Mouse (Mus musculus): ENCODE results near the gene 1700020N01Rik.

Gene 1700020N01Rik

GRCm38 (mm10) chr10:21605011-21605571 is 12.1 kb downstream of the 1700020N01Rik start:
- peak; percentile 66 to 77 for DNase-seq

- DNase-seq, result no peak
Measured at GRCm38 (mm10) chr10:21605601-21606000, 12.7 kb downstream of the 1700020N01Rik start.

DNA sequence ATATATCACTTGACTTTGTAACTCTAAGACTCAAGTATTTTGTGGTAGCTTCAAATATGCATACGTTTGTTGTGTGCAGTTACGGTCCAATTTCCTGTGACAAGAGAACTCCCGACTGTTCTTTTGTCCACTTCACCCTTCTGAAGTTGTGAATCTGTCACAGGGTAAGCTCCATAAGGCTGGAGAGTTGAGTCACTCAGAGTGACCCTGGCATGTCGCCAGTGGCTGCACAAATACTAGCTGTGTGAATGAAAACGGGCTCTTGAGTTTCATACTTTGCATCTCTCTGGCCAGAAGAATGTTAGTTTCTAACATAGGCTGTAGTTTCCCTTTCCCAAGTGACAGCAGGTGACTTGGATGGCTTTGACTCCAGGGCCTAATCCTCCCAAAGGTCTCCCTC is 14.0 kb downstream of the 1700020N01Rik start:
- peak; percentile 39 to 59 for DNase-seq

DNA sequence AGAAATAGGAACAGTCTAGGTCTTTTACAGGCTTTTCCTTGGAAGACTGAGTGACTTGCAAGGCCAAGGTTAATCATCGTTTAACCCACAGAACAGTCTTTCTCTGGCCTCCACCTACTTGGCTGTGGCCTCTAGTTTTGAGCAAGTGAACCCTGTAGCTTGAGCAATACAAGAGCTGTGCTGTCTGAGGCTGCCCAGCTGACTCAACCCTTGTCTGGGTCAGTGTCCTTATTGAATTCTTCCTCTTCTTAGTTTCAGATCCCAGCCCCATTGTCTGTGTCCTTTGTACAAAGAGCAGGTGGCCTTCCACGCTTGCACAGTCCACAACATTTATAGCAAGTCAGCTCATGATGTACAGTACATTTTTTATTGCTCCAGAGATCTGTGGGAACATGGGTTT is 16.6 kb downstream of the 1700020N01Rik start:
- DNase-seq, result peak in 1 of 2 experiments; percentile 32

DNA sequence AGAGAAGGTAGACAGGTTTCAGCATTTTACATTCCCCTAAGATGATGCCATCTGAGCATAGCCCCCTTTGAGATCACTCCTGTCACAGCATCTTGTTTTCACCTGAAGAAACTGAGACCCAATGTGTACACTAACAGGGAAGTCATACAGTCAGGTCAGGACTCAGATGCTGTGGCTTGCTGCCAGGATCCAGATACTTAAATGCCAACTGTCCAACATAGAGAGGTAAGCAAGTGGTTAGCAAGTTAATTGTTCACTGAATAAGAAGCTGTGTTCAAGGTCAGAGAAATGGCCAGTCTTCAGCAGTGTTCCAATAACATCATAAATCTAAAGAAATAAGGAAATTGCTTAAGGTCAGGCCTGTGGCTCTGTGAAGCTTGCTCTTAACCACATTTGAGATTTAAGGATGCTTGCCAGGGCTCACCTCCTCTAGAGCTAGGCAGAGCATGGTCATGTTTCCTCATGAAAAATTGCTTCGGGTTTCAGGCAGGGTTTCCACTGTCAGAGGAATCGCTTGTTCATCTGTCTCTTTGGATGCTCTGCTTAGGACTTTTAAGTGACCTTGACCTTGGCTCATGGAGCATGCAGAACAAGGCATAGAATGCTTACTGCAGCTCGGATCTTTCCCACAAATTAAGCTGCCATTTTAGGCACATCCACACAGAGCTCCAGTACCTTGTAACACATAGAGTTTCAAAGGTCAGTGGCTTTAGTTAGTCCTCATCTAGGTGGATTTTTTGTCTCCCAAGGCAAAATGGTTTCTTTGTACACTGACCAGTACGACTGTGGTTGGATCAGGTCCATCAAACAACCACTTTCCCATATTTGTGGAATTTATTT is 20.3 kb downstream of the 1700020N01Rik start:
- peak; percentile 32 to 68 for DNase-seq

GRCm38 (mm10) chr10:21614520-21614919 is 21.6 kb downstream of the 1700020N01Rik start:
- no peak for DNase-seq

DNA sequence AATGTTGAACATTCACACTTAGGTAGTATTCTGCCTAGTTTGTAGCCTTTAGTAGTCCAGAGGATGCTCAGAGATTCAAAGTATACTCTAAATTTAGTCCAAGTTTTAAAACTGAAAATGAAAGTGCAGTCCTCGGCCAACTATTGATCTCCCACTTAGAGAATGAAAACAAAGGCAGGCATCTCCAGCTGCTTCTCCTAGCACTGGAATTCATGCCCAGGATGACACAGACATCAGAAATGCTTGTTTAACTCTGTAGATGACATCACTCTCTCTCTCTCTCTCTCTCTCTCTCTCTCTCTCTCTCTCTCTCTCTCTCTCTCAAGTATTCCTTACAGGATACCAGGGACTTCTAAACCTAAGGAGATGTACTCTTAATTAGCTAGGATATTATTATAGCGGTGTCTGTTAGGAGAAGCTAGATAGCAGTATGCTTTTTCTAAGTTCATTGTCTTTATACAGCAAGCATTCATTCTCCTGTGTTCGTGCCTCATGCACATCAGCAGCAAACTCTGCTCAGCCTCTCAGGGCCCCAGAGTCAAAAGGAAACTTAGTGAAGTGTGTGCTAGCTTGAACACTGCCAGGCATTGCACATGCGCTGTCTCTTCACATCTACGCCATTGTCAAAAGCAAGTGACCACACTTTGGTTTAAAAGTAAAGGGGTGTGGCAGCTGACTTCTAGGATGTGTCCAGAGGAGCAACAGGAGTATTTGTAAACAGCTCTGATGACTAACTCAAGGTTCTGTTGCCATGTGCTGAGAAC is 26.0 kb downstream of the 1700020N01Rik start:
- DNase-seq, result no peak

GRCm38 (mm10) chr10:21622065-21622464 is 29.1 kb downstream of the 1700020N01Rik start:
- no peak for DNase-seq

DNA sequence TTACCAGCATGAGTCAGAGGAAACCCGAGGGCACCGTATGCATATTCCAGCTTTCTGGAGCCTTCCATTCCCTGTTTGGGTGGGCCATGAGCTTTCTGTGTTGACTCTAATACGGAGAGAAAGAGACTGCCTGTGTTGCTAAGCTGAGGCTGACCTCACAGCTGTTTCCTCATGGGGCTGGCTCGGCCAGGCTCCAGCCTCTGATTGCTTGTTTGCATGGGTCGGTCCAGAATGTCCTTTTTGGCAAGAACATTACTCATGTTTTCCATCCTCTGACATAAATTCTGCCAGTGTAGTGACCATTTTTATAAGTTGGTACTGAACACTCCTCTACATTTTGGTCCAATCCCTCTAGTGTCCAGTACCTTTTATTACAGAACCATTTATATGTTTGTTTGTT is 35.6 kb downstream of the 1700020N01Rik start:
- DNase-seq, result peak; percentile 58 to 73

DNA sequence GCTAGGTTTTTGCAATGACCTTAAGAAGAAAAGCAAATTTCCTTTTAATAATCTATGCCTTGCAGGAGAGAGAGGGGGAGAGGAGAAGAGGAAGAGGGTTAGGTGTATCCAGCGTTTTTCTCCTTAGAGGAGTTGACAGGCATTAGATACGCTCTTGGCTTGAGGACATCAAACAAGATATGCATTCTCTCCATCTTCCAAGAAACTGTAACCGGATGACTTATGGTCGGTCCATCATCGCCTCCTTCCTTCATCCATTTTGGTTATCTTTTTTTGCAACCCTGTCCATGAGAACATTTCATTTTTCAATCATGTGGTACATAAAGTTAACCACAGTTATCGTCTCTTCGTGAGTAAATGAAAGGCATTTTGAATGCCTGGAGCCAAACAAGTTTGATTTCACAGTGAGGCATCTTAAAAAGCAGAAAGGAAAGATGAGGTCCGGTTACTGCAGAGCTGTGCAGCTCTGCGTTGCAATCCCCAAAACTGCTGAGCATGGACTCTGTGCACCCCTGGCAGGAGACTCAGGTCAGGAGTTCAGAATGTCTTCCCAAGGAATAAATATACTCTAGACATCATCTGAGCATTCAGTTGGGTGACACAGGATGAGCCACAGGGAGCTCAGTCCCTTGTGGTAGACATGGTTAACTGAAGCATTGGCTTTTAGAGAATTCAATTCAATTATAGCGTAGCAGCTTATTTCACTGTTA is 36.2 kb downstream of the 1700020N01Rik start:
- no peak for DNase-seq

DNA sequence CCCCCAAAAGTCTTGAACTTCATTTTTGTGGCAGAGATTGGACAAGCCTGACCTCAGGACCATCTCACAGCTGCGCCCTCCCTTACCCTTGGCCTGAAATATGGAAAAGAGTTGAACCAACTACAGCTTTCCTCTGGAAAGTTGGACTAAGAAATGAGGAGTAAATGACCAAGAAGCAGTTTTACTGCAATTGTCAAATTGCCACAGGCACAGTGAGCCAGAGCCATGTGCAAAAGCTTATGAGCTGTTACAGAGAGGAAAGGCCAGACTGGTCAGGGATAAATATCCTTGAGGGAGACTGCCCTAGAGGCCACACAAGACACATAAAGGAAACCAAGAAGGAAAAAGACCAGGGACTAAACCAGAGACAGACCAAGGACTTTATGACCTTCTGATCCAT is 38.5 kb downstream of the 1700020N01Rik start:
- peak; percentile 34 to 55 for DNase-seq

DNA sequence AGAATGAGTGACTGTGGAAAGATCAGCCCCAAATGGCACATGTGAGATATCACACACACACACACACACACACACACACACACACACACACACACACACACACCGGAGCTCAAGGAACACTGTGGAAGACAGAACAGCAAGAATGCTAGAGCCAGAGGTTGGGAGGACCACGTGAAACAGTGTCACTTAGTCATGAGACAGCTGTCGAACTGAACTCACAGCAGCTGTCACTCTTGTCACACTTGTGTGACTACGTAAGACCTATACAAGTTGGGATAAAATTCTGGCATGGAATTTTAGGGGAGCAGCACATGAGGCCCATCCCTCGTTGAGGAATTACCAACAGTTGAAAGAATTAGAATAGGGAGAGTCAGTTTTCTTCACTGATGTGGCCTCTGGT is 39.7 kb downstream of the 1700020N01Rik start:
- no peak for DNase-seq

DNA sequence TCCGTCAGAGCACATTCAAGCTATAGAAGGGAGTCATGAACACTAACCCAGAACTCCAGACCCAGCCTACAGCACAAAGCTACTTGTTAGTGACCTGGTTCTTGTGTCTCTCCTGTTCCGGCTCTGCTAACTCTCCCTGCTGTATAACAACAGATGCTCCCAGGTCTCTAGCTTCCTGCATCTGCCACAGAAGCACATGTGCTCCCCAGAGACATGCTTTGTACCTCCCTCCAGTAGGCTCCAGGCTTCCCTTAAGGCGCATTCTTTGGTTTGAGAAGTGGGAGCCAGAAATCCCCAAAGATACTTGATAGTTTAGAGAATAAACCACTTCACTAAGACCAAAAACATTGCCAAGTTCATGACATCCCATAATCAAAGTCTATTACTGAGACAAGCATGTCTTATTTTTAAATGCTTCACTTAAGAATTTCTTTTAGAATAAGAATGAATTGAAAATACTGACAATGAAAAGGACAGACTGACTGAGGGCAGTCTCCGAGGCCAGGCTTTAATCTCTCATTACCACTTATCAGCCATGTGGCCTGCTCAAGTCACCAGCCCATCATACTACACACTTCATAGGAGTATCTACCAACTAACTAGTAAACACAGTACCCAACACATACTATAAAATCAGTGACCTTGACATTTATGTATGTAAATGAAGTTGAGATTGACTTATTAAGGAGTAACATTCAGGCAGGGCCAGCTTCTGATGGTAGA is 43.2 kb downstream of the 1700020N01Rik start:
- no peak for DNase-seq

DNA sequence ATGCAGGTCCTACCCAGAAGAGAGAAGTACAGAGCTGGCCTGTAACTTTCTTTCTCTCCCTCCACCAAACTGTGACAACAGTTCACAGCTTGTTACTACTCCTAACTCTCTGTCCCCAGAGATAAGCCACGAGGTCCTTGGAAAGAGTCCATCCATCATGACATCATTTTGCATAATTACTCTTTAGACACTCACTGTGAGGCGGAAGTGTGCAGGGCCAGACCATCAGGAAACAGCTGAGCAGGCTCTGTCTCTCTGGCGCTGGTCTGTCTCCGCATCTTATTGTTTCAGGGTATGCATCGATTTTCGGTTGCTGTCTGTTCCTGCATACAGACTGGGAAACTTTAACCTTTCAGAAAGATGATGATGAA is 43.8 kb downstream of the 1700020N01Rik start:
- peak; percentile 26 to 50 for DNase-seq

GRCm38 (mm10) chr10:21651388-21651787 is 58.4 kb downstream of the 1700020N01Rik start:
- DNase-seq, result no peak

DNA sequence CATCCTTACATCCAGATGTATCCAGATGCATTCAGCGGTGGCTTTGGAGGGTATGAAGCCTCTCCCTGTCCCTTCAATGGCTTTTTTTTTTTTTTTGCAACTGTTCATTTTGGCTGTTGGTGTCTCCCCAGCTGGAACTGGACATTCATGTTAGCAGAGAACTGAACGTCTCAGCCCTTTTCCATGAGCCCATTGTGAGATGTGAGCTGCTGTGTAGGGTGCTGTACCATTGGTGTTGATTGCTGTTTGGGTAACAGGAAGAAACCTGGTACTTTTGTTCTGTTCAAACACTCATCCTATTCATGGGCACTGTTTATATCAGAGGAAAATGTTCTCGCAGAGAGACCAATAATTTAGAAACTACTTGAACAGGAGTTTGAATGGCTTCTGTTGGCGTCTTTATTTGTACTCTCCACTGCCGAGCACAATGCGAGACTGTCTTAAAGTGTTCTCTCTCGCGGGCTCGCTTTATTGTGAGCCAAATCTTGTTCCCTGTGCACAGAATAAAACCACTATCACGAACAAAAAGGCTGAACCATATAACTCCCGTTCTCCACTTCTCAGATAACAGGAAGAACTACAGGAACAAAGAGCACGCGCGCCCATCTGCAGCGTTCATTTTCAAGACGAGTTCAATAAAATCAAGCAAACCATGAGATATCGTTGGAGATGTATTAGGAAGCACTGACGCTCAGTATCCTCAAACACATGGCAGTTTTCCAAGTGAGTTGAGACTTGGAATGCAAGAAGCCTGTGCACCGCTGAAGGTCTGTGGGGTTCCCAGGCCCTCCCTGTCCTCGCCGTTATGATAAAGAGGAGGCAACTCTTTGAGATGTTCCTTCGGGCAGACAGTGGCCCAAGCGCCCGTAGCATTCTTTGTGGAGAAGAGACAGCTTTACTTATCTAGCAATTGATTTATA is 59.7 kb downstream of the 1700020N01Rik start:
- no peak for DNase-seq

GRCm38 (mm10) chr10:21653469-21653868 is 60.5 kb downstream of the 1700020N01Rik start:
- DNase-seq, result no peak

DNA sequence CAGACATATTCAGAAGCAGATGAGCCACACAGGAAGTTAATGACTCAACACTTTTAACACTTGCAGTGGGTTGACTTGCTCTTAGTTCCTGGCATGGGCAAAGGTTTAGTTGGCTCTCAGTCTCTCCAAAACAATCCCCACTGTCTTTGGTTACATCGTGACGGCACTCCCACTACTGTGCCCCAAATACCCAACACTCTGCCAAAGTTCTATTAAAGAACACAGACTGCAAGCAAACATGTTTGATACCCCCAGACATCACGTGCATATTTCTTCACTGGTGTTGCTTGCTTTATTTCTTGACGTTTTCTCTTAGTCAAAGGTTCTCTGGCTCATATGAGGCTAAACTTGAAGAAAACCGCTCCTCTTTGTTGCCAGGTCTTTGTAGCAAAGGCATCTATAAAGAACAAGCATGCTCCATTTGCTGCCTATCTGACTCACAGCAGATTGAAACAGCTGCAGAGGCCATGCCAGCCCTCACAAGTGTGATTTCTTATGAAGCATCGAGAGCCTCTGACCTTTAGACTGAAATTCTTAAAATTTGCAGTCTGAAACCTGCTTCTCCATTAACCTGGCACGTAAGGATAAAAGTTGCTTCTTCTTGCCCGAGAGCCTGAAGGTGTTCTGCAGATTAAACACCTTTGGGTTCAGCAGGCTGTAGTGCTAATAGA is 66.8 kb downstream of the 1700020N01Rik start:
- no peak for DNase-seq

GRCm38 (mm10) chr10:21668976-21669375 is 76.0 kb downstream of the 1700020N01Rik start:
- DNase-seq, result peak; percentile 64 to 77

DNA sequence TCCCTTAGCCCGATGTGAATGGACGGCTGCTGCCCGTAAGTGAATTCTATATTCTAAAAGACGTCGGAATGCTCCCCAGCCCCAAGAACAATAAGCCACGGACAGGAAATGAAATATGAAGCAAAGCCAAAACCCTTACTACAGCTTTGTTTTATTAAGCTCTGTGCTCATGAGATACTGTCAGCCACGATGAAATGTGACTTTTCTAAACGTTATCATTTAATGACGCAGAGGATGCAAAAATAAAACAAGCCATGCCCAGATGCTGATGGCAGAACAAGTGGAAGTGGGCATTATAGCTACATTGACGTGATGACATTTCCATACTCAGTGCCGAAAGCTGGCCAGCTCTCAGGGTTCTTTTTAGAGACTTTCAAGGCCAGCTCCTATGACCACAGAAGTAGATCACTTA is 76.8 kb downstream of the 1700020N01Rik start:
- DNase-seq, result no peak

- no peak for DNase-seq
Measured at GRCm38 (mm10) chr10:21670168-21670567, 77.2 kb downstream of the 1700020N01Rik start.

All from kidney, postnatal 4 days (tissue).